Mouse (Mus musculus) liver, embryonic 15.5 days (tissue): ENCODE results near the gene Stt3a. TPM values are rescaled to one million over a fixed set of nuclear protein-coding genes. Genes with fewer than 3 reads are reported as not detected.

Experiments used
- ATAC-seq: fragments of 200-750 bp; cut with Nextera tagmentation; 2 replicates; pipeline ENCODE4 v1.8.0; 2017; ENCODE audit warnings: moderate number of reproducible peaks, mild to moderate bottlenecking, moderate library complexity; ENCODE audit not compliant: insufficient read depth
- H3K27ac ChIP-seq: fragments of 300-500 bp; sonication (generic); replicated peaks from 2 replicates; pipeline ENCODE4 v1.5.1; 2015; ENCODE audit warnings: mild to moderate bottlenecking, inconsistent platforms
- H3K27me3 ChIP-seq: fragments of 300-500 bp; sonication (generic); 2 replicates; pipeline ENCODE4 v1.6.1; 2015; ENCODE audit warnings: mild to moderate bottlenecking, inconsistent platforms
- H3K36me3 ChIP-seq: fragments of 300-500 bp; sonication (generic); replicated peaks from 2 replicates; pipeline ENCODE4 v1.6.1; 2015; ENCODE audit warnings: moderate library complexity, mild to moderate bottlenecking, inconsistent platforms
- H3K4me1 ChIP-seq: fragments of 300-500 bp; sonication (generic); replicated peaks from 2 replicates; pipeline ENCODE4 v1.6.1; 2015; ENCODE audit warnings: inconsistent platforms
- H3K4me2 ChIP-seq: fragments of 300-500 bp; sonication (generic); 2 replicates; pipeline ENCODE4 v1.6.1; 2015; ENCODE audit warnings: moderate library complexity, mild to moderate bottlenecking, inconsistent platforms
- H3K4me3 ChIP-seq: fragments of 300-500 bp; sonication (generic); replicated peaks from 2 replicates; pipeline ENCODE4 v1.5.1; 2015; ENCODE audit warnings: mild to moderate bottlenecking, inconsistent platforms
- H3K9ac ChIP-seq: fragments of 300-500 bp; sonication (generic); 2 replicates; pipeline ENCODE4 v1.6.1; 2015; ENCODE audit warnings: moderate library complexity, mild to moderate bottlenecking, inconsistent platforms
- H3K9me3 ChIP-seq: fragments of 300-500 bp; sonication (generic); replicated peaks from 2 replicates; pipeline ENCODE4 v1.6.1; 2016; ENCODE audit warnings: inconsistent platforms
- WGBS: fragments of 180-500 bp; shearing (Covaris S2); methylation state at CpG from one replicate; pipeline ENCODE4 v1.1.7; 2015; ENCODE audit warnings: mixed read lengths; ENCODE audit not compliant: insufficient replicate concordance; 5-methylcytosine and 5-hydroxymethylcytosine counted together
- polyA plus RNA-seq: library from polyadenylated mRNA; unstranded; fragments of >200 nt; fragmentation: Nextera tagmentation; extraction: Ambion mirVana; gene quantifications from 2 replicates; pipeline ENCODE4 v1.2.1, GENCODE M21; 2015

Gene Stt3a
- polyA plus RNA-seq = 173 and 182 TPM in 2 replicates

- peak; percentile 98 for ATAC-seq
- Histone ChIP-seq H3K27me3 (no peaks in the 10 kb centered on the region), H3K4me1 (peaks cover 22% of the 10 kb centered on the region), H3K27ac (peak within 1 kb of the TSS; percentile 96), H3K9me3 (no peaks in the 10 kb centered on the region), H3K9ac (peak within 1 kb of the TSS; percentile 87), H3K4me3 (peak within 1 kb of the TSS; percentile 100), H3K36me3 (peaks cover 22% of the 10 kb centered on the region), H3K4me2 (peak within 1 kb of the TSS; percentile 83)
- WGBS = under 1% methylated on average over 60 of the region's 60 CpGs
These were observed at the start of gene Stt3a for GRCm38 (mm10) chr9:36767203-36768143. TSS of gene Stt3a (minus strand) at chr9:36767679.

DNA sequence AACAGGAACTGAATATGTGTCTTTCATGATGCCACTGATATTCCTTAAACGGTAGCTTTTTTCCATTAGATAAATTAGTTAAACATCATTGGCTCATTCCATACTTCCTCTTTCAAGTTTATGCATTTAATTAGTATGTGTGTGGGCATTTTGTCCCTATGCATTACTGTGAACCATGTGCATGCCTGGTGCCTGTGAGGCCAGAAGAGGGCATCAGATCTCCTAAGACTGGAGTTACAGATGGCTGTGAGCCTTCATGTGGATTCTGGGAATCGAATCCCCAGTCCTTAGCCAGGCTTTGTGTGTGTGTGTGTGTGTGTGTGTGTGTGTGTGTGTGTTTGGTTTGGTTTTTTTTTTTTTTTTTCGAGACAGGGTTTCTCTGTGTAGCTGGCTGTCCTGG lies 47.0 kb upstream of the Stt3a start:
- WGBS = 44% methylated on average over 3 of the region's 3 CpGs
- H3K4me3 ChIP-seq = no peak overlapping the region
- ATAC-seq = no peak
- H3K9ac ChIP-seq = no peak overlapping the region
- H3K36me3 ChIP-seq = no peaks in the 10 kb centered on the region
- H3K9me3 ChIP-seq = no peaks in the 10 kb centered on the region
- no peak overlapping the region for H3K4me2 ChIP-seq
- no peak overlapping the region for H3K27ac ChIP-seq
- H3K27me3 ChIP-seq = no peaks in the 10 kb centered on the region
- H3K4me1 ChIP-seq = no peaks in the 10 kb centered on the region

- Histone ChIP-seq H3K27ac (no peak overlapping the region), H3K4me3 (no peak overlapping the region), H3K36me3 (no peaks in the 10 kb centered on the region), H3K4me1 (no peaks in the 10 kb centered on the region), H3K9ac (no peak overlapping the region), H3K9me3 (no peaks in the 10 kb centered on the region), H3K27me3 (no peaks in the 10 kb centered on the region; the same call in 1 of the 2 replicates), H3K4me2 (no peak overlapping the region)
- ATAC-seq = no peak
- 61% methylated on average over 5 of the region's 5 CpGs for WGBS
These were observed 40.8 kb upstream of the Stt3a start for GRCm38 (mm10) chr9:36808126-36808785.

GRCm38 (mm10) chr9:36805256-36805975 lies 37.9 kb upstream of the Stt3a start:
- ATAC-seq = no peak
- Histone ChIP-seq H3K4me2 (no peak overlapping the region), H3K4me1 (no peaks in the 10 kb centered on the region), H3K36me3 (no peaks in the 10 kb centered on the region), H3K27ac (no peak overlapping the region), H3K4me3 (no peak overlapping the region), H3K9me3 (no peaks in the 10 kb centered on the region), H3K9ac (no peak overlapping the region), H3K27me3 (no peaks in the 10 kb centered on the region; the same call in 1 of the 2 replicates)
- WGBS = 79% methylated on average over 3 of the region's 3 CpGs

- Histone ChIP-seq H3K4me1 (no peaks in the 10 kb centered on the region), H3K27ac (no peak overlapping the region), H3K27me3 (no peaks in the 10 kb centered on the region; the same call in 1 of the 2 replicates), H3K9me3 (no peaks in the 10 kb centered on the region), H3K4me3 (no peak overlapping the region), H3K4me2 (no peak overlapping the region), H3K9ac (no peak overlapping the region), H3K36me3 (no peaks in the 10 kb centered on the region)
- ATAC-seq = no peak
- WGBS = 63% methylated on average over 3 of the region's 3 CpGs
These were observed 36.4 kb upstream of the Stt3a start for GRCm38 (mm10) chr9:36803926-36804325.

DNA sequence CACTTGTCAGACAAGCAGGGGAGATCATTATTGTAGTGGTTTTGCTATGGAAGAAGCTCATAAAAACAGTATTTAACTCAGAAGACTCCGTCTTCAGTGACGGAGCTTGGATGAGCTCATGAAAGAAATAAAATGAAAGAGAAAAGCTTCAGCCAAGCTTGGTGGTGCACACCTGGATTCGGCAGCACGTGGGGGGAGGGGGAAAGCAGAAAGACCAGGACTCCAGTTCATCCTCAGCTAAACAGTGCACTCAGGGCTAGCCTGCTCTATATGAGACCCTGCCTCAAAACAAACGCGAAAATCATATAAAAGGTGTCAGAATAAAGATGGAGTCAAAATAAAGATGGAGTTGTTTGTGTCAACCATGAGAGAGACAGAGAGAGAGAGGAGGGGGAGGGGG lies 35.9 kb upstream of the Stt3a start:
- Histone ChIP-seq H3K27ac (no peak overlapping the region), H3K9ac (no peak overlapping the region), H3K27me3 (no peaks in the 10 kb centered on the region; the same call in 1 of the 2 replicates), H3K4me3 (no peak overlapping the region), H3K9me3 (no peaks in the 10 kb centered on the region), H3K4me1 (no peaks in the 10 kb centered on the region), H3K36me3 (no peaks in the 10 kb centered on the region), H3K4me2 (no peak overlapping the region)
- ATAC-seq = no peak
- WGBS = 68% methylated on average over 6 of the region's 6 CpGs

GRCm38 (mm10) chr9:36802951-36803350 lies 35.5 kb upstream of the Stt3a start:
- H3K36me3 ChIP-seq = no peaks in the 10 kb centered on the region
- no peak overlapping the region for H3K9ac ChIP-seq
- H3K4me3 ChIP-seq = no peak overlapping the region
- 70% methylated on average over 3 of the region's 3 CpGs for WGBS
- no peak overlapping the region for H3K27ac ChIP-seq
- ATAC-seq = no peak
- no peak overlapping the region for H3K4me2 ChIP-seq
- H3K4me1 ChIP-seq = no peaks in the 10 kb centered on the region
- H3K9me3 ChIP-seq = no peaks in the 10 kb centered on the region
- H3K27me3 ChIP-seq = no peaks in the 10 kb centered on the region; the same call in 1 of the 2 replicates

GRCm38 (mm10) chr9:36801961-36802360 lies 34.5 kb upstream of the Stt3a start:
- Histone ChIP-seq H3K9ac (no peak overlapping the region), H3K36me3 (no peaks in the 10 kb centered on the region), H3K4me3 (no peak overlapping the region), H3K9me3 (no peaks in the 10 kb centered on the region), H3K27ac (no peak overlapping the region), H3K4me1 (peaks cover 4% of the 10 kb centered on the region; the same call in 1 of the 2 replicates), H3K27me3 (no peaks in the 10 kb centered on the region; the same call in 1 of the 2 replicates), H3K4me2 (no peak overlapping the region)
- no peak for ATAC-seq
- WGBS = 52% methylated on average over 2 of the region's 2 CpGs

- WGBS = under 1% methylated on average over 66 of the region's 66 CpGs
- no peaks in the 10 kb centered on the region; the same call in 1 of the 2 replicates for H3K27me3 ChIP-seq
These were observed 29.5 kb upstream of the Stt3a start, which contains the start of gene Ei24 for GRCm38 (mm10) chr9:36796781-36797555. TSS of gene Ei24 (minus strand) at chr9:36797393.

GRCm38 (mm10) chr9:36796224-36796623 lies 28.7 kb upstream of the Stt3a start:
- 22% methylated on average over 5 of the region's 5 CpGs for WGBS
- Histone ChIP-seq H3K4me1 (peaks cover 25% of the 10 kb centered on the region), H3K27me3 (no peaks in the 10 kb centered on the region; the same call in 1 of the 2 replicates), H3K27ac (peak overlapping the region; percentile 57; the same call in 1 of the 2 replicates), H3K36me3 (0 out of 2 replicates have a peak, but pooled peaks cover 11% of the 10 kb centered on the region), H3K4me2 (peak overlapping the region; percentile 95), H3K9ac (peak overlapping the region; percentile 91; the same call in 1 of the 2 replicates), H3K4me3 (peak overlapping the region; percentile 89), H3K9me3 (no peaks in the 10 kb centered on the region)
- ATAC-seq = no peak

More at GRCm38 (mm10) chr9:36796781-36797555, 29.5 kb upstream of the Stt3a start, which contains the start of gene Ei24:
- Histone ChIP-seq H3K4me2 (peak within 1 kb of the TSS; percentile 95), H3K36me3 (0 out of 2 replicates have a peak, but pooled peaks cover 9% of the 10 kb centered on the region), H3K4me1 (peaks cover 25% of the 10 kb centered on the region), H3K27ac (peak within 1 kb of the TSS; percentile 57; the same call in 1 of the 2 replicates), H3K4me3 (peak within 1 kb of the TSS; percentile 89), H3K9ac (peak within 1 kb of the TSS; percentile 91), H3K9me3 (no peaks in the 10 kb centered on the region)
- peak; percentile 99 for ATAC-seq
